Mouse (Mus musculus) kidney, adult 10 weeks (tissue): ENCODE data around the gene Slc1a5. TPM values are rescaled to one million over a fixed set of nuclear protein-coding genes. Genes with fewer than 3 reads are reported as not detected.

ENCODE experiments used
- polyA plus RNA-seq: library from polyadenylated mRNA; stranded (reverse); fragments of 350-450 nt; fragmentation: Illumina TruSeq; extraction: RNeasy Lipid Tissue Mini Kit (QIAGEN cat#74804); gene quantifications from one replicate; pipeline ENCODE4 v1.2.3, GENCODE M21; 2014; ENCODE audit warnings: low read depth, low replicate concordance

The Slc1a5 gene
- polyA plus RNA-seq, result 11.7 TPM

DNA sequence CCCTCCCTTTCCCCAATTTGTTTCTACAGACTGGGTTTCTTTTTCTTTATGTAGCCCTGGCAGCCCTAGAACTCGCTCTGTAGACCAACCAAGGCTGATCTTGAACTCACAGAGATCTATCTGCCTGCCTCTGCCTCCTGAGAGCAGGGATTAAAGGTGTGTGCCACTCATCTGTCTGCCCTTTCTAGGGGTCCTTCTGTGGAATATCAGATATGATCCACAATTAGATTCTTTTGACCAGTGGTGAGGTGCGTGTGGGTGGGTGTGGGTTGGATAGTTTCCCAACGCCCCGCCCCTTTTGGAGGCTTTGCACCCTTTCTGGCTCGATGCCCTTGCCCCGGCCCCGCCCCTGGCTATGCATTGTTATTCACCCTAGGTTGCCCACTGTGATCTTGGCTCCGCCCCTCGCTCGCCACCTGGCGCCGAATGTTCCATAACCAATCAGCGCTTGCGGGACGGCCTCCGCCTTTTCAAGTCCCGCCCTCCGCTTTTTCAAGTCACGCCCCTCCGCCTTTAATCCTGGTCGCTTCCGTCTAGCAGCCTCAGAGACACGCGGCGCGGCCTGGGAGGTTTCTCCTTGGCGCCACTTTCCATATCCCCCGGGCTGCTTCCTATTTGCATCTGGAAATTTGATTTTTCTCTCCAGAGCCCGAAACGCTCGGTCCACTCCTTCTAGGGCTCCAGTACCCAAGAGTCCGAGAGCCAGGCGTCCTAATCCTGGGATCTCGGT is at the start of gene Slc1a5:
Slc1a5 (plus strand) TSS at position 516 of the 730 bp plus-strand sequence.

DNA sequence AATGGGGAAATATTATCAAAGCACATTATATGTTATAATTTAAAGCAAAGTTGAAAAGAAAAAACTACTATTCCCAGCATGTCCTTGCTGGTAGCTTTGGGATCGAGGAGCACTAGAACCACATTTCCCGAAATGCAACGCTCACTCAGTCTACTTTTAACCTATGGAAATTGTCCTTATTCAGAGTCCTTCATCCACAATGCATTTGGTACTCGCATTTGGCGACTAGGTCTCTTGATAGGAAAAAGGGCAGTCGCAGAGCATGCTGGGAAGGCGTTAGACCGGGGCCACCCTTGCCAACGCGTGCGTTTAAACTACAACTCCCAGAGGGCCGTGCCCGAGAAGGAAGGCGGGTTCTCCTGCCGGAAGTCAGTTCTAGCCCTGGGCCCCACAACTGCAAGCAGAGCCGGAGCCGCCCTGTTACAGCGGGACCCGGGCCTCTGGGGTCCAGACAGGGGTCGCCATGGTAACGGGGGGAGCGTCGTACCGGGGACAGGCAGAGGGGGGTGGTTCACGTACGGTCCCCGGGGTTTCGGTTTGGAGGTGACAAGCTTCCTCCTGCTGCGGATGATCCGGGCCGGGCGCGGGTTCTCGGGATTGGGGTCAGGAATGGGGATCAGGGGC is 43.0 kb upstream of the Slc1a5 start, which contains the start of gene Ap2s1:
Ap2s1 (plus strand) TSS at position 338 of the 624 bp plus-strand sequence.

GRCm38 (mm10) chr7:16815351-16815941 is 34.3 kb downstream of the Slc1a5 start, which contains the start of gene Strn4:
Gene Strn4, plus strand, starts transcription at chr7:16815889.

GRCm38 (mm10) chr7:16816475-16817122 is 35.5 kb downstream of the Slc1a5 start, which contains the start of gene Fkrp:
Gene Fkrp, minus strand, starts transcription at chr7:16816732.

GRCm38 (mm10) chr7:16842645-16843063 is 61.5 kb downstream of the Slc1a5 start, which contains the start of gene Prkd2:
Gene Prkd2, plus strand, starts transcription at chr7:16842902.

Other genes with a start within 250 kb of the Slc1a5 start
- gene Arhgap35, start 166.3 kb upstream of the Slc1a5 start, polyA plus RNA-seq, result 34.0 TPM
- not detected for gene Ceacam15, start 105.6 kb upstream of the Slc1a5 start, polyA plus RNA-seq
- not detected for gene Ceacam9, start 59.4 kb upstream of the Slc1a5 start, polyA plus RNA-seq
- 69.5 TPM for gene Ap2s1, start 42.9 kb upstream of the Slc1a5 start, polyA plus RNA-seq
- gene Strn4, start 34.5 kb downstream of the Slc1a5 start, polyA plus RNA-seq, result 12.7 TPM
- gene Fkrp, start 35.4 kb downstream of the Slc1a5 start, polyA plus RNA-seq, result 8.0 TPM
- gene Prkd2, start 61.6 kb downstream of the Slc1a5 start, polyA plus RNA-seq, result 0.28 TPM
- gene Dact3, start 94.0 kb downstream of the Slc1a5 start, polyA plus RNA-seq, result 0.28 TPM
- not detected for gene Gng8, start 110.4 kb downstream of the Slc1a5 start, polyA plus RNA-seq
- gene Ptgir, start 125.2 kb downstream of the Slc1a5 start, polyA plus RNA-seq, result 1.7 TPM
- 28.8 TPM for gene Calm3, start 142.8 kb downstream of the Slc1a5 start, polyA plus RNA-seq
- gene Pnmal2, start 163.3 kb downstream of the Slc1a5 start, polyA plus RNA-seq, result 0.69 TPM
- gene Pnmal1, start 178.3 kb downstream of the Slc1a5 start, polyA plus RNA-seq, result not detected
- not detected for gene Gm42372, start 201.7 kb downstream of the Slc1a5 start, polyA plus RNA-seq
- 0.16 TPM for gene Ccdc8, start 211.4 kb downstream of the Slc1a5 start, polyA plus RNA-seq
- gene Ppp5c, start 246.6 kb downstream of the Slc1a5 start, polyA plus RNA-seq, result 17.1 TPM